Mouse (Mus musculus) brain, embryonic 14.5 days (tissue): Measurements from ENCODE around the gene Nova1.

Source experiments
- CTCF ChIP-seq: fragments of 200-500 bp; IDR thresholded peaks from 2 replicates; pipeline ENCODE4 v1.5.1; 2012; ENCODE audit warnings: inconsistent platforms, mild to moderate bottlenecking, moderate library complexity, borderline replicate concordance; ENCODE audit not compliant: insufficient read depth, insufficient read length; ENCODE audit errors: extremely low read depth
- POLR2A ChIP-seq: fragments of 200-500 bp; IDR thresholded peaks from 2 replicates; pipeline ENCODE4 v1.6.1; 2012; ENCODE audit warnings: mild to moderate bottlenecking, inconsistent platforms, borderline replicate concordance; ENCODE audit not compliant: poor library complexity, insufficient read depth, insufficient read length, severe bottlenecking; ENCODE audit errors: extremely low read depth

- TF ChIP-seq CTCF (no peak), POLR2A (no peak)
Observed at GRCm38 (mm10) chr12:46816291-46816690, 2.4 kb downstream of the Nova1 start.
